Mouse (Mus musculus): ENCODE data around the gene Vps13d. TPM values are rescaled to one million over a fixed set of nuclear protein-coding genes. Genes with fewer than 3 reads are reported as not detected.

Vps13d gene
- polyA plus RNA-seq, 1 experiment from 2014 or later, result 6.7 TPM

GRCm38 (mm10) chr4:145209076-145209689, 14.4 kb upstream of the Vps13d start:
- H3K9me3 ChIP-seq, result no peaks in the 10 kb centered on the region
- H3K4me3 ChIP-seq, result no peak overlapping the region
- no peak overlapping the region for H3K9ac ChIP-seq
- 60% methylated on average over 6 of the region's 6 CpGs for WGBS
- no peaks in the 10 kb centered on the region for H3K4me1 ChIP-seq
- H3K27me3 ChIP-seq, result no peaks in the 10 kb centered on the region
- no peaks in the 10 kb centered on the region for H3K36me3 ChIP-seq
- H3K4me2 ChIP-seq, result no peak overlapping the region
- H3K27ac ChIP-seq, result no peak overlapping the region
- ATAC-seq (ENCODE audit: borderline replicate concordance, extremely low read depth, low FRiP score, low TSS enrichment), result no peak

- Histone ChIP-seq H3K27ac (no peak overlapping the region), H3K4me1 (no peaks in the 10 kb centered on the region), H3K9ac (no peak overlapping the region), H3K27me3 (no peaks in the 10 kb centered on the region), H3K4me2 (no peak overlapping the region), H3K36me3 (no peaks in the 10 kb centered on the region), H3K4me3 (no peak overlapping the region), H3K9me3 (no peaks in the 10 kb centered on the region)
- 51% methylated on average over 3 of the region's 3 CpGs for WGBS
- peak; percentile 65; the same call in 1 of the 2 replicates for ATAC-seq (ENCODE audit: borderline replicate concordance, extremely low read depth, low FRiP score, low TSS enrichment)
Observed at GRCm38 (mm10) chr4:145207718-145208371, 13.0 kb upstream of the Vps13d start.

GRCm38 (mm10) chr4:145204779-145205178, 10.0 kb upstream of the Vps13d start:
- H3K9me3 ChIP-seq, result no peaks in the 10 kb centered on the region
- no peak for ATAC-seq (ENCODE audit: borderline replicate concordance, extremely low read depth, low FRiP score, low TSS enrichment)
- H3K4me1 ChIP-seq, result peaks cover 10% of the 10 kb centered on the region
- H3K4me2 ChIP-seq, result no peak overlapping the region
- H3K27ac ChIP-seq, result no peak overlapping the region
- no peaks in the 10 kb centered on the region for H3K27me3 ChIP-seq
- H3K4me3 ChIP-seq, result no peak overlapping the region
- 87% methylated on average over 8 of the region's 8 CpGs for WGBS
- H3K9ac ChIP-seq, result no peak overlapping the region
- H3K36me3 ChIP-seq, result no peaks in the 10 kb centered on the region

GRCm38 (mm10) chr4:145203305-145203704, 8.5 kb upstream of the Vps13d start:
- H3K27ac ChIP-seq, result no peak overlapping the region
- H3K27me3 ChIP-seq, result no peaks in the 10 kb centered on the region
- no peak overlapping the region for H3K4me2 ChIP-seq
- H3K36me3 ChIP-seq, result no peaks in the 10 kb centered on the region
- H3K9ac ChIP-seq, result no peak overlapping the region
- H3K4me3 ChIP-seq, result no peak overlapping the region
- 43% methylated on average over 2 of the region's 2 CpGs for WGBS
- no peak for ATAC-seq (ENCODE audit: borderline replicate concordance, extremely low read depth, low FRiP score, low TSS enrichment)
- H3K9me3 ChIP-seq, result no peaks in the 10 kb centered on the region
- peaks cover 10% of the 10 kb centered on the region for H3K4me1 ChIP-seq

GRCm38 (mm10) chr4:145201424-145201823, 6.6 kb upstream of the Vps13d start:
- H3K9me3 ChIP-seq, result no peaks in the 10 kb centered on the region
- no peak overlapping the region for H3K4me3 ChIP-seq
- no peak overlapping the region for H3K9ac ChIP-seq
- H3K36me3 ChIP-seq, result no peaks in the 10 kb centered on the region
- no peaks in the 10 kb centered on the region for H3K27me3 ChIP-seq
- no peak overlapping the region for H3K27ac ChIP-seq
- H3K4me1 ChIP-seq, result peaks cover 10% of the 10 kb centered on the region
- WGBS, result 43% methylated on average over 3 of the region's 3 CpGs
- H3K4me2 ChIP-seq, result no peak overlapping the region
- ATAC-seq (ENCODE audit: borderline replicate concordance, extremely low read depth, low FRiP score, low TSS enrichment), result no peak

GRCm38 (mm10) chr4:145199982-145200699, 5.3 kb upstream of the Vps13d start:
- Histone ChIP-seq H3K27ac (peak overlapping the region; percentile 48), H3K4me3 (no peak overlapping the region), H3K4me2 (peak overlapping the region; percentile 18; the same call in 1 of the 2 replicates), H3K27me3 (no peaks in the 10 kb centered on the region), H3K36me3 (no peaks in the 10 kb centered on the region), H3K9me3 (no peaks in the 10 kb centered on the region), H3K9ac (no peak overlapping the region), H3K4me1 (peaks cover 13% of the 10 kb centered on the region)
- 13% methylated on average over 11 of the region's 11 CpGs for WGBS
- peak; percentile 84 for ATAC-seq (ENCODE audit: borderline replicate concordance, extremely low read depth, low FRiP score, low TSS enrichment)

- Histone ChIP-seq H3K4me3 (no peak overlapping the region), H3K36me3 (no peaks in the 10 kb centered on the region), H3K27me3 (no peaks in the 10 kb centered on the region), H3K9me3 (no peaks in the 10 kb centered on the region), H3K9ac (no peak overlapping the region), H3K4me1 (peaks cover 33% of the 10 kb centered on the region), H3K4me2 (no peak overlapping the region), H3K27ac (no peak overlapping the region)
- 75% methylated on average over 4 of the region's 4 CpGs for WGBS
- ATAC-seq (ENCODE audit: borderline replicate concordance, extremely low read depth, low FRiP score, low TSS enrichment), result no peak
Observed at GRCm38 (mm10) chr4:145196586-145196985, 1.8 kb upstream of the Vps13d start.

- peak overlapping the region; percentile 82 for H3K4me2 ChIP-seq
- H3K9me3 ChIP-seq, result no peaks in the 10 kb centered on the region
- H3K4me1 ChIP-seq, result peaks cover 26% of the 10 kb centered on the region
- peak; percentile 6; the same call in 1 of the 2 replicates for ATAC-seq (ENCODE audit: borderline replicate concordance, extremely low read depth, low FRiP score, low TSS enrichment)
- H3K9ac ChIP-seq, result no peak overlapping the region
- no peak overlapping the region for H3K27ac ChIP-seq
- peak overlapping the region; percentile 100 for H3K4me3 ChIP-seq
- H3K36me3 ChIP-seq, result no peaks in the 10 kb centered on the region
- H3K27me3 ChIP-seq, result no peaks in the 10 kb centered on the region
- 20% methylated on average over 5 of the region's 5 CpGs for WGBS
Observed at GRCm38 (mm10) chr4:145195172-145195571, 367 bp upstream of the Vps13d start.

- peak; percentile 40; the same call in 1 of the 2 replicates for ATAC-seq (ENCODE audit: borderline replicate concordance, extremely low read depth, low FRiP score, low TSS enrichment)
- Histone ChIP-seq H3K4me1 (peaks cover 22% of the 10 kb centered on the region), H3K9me3 (no peaks in the 10 kb centered on the region), H3K36me3 (peaks cover under 1% of the 10 kb centered on the region; the same call in 1 of the 2 replicates), H3K4me2 (peak overlapping the region; percentile 82), H3K27ac (peak overlapping the region; percentile 76), H3K9ac (peak overlapping the region; percentile 82), H3K4me3 (peak overlapping the region; percentile 100), H3K27me3 (no peaks in the 10 kb centered on the region)
- WGBS, result under 1% methylated on average over 10 of the region's 10 CpGs
Observed at GRCm38 (mm10) chr4:145193991-145194511, 754 bp downstream of the Vps13d start.

- H3K27me3 ChIP-seq, result no peaks in the 10 kb centered on the region
Observed at GRCm38 (mm10) chr4:145193406-145193805, 1.4 kb downstream of the Vps13d start.

GRCm38 (mm10) chr4:145192686-145193085, 2.1 kb downstream of the Vps13d start:
- no peaks in the 10 kb centered on the region for H3K27me3 ChIP-seq
- H3K4me1 ChIP-seq, result peaks cover 22% of the 10 kb centered on the region
- peaks cover 4% of the 10 kb centered on the region for H3K36me3 ChIP-seq
- ATAC-seq (ENCODE audit: borderline replicate concordance, extremely low read depth, low FRiP score, low TSS enrichment), result no peak
- no peaks in the 10 kb centered on the region for H3K9me3 ChIP-seq
- no peak overlapping the region for H3K4me3 ChIP-seq
- no peak overlapping the region for H3K9ac ChIP-seq
- no peak overlapping the region for H3K4me2 ChIP-seq
- H3K27ac ChIP-seq, result no peak overlapping the region

More at GRCm38 (mm10) chr4:145193406-145193805, 1.4 kb downstream of the Vps13d start:
- ATAC-seq (ENCODE audit: borderline replicate concordance, extremely low read depth, low FRiP score, low TSS enrichment), result no peak
- Histone ChIP-seq H3K36me3 (peaks cover 4% of the 10 kb centered on the region; the same call in 1 of the 2 replicates), H3K9me3 (no peaks in the 10 kb centered on the region), H3K4me2 (peak overlapping the region; percentile 82), H3K9ac (no peak overlapping the region), H3K4me1 (peaks cover 22% of the 10 kb centered on the region), H3K4me3 (peak overlapping the region; percentile 100), H3K27ac (peak overlapping the region; percentile 76; the same call in 1 of the 2 replicates)
- 16% methylated on average over 3 of the region's 3 CpGs for WGBS

- no peak overlapping the region for H3K4me2 ChIP-seq
- ATAC-seq (ENCODE audit: borderline replicate concordance, extremely low read depth, low FRiP score, low TSS enrichment), result no peak
- no peak overlapping the region for H3K9ac ChIP-seq
- H3K4me1 ChIP-seq, result peaks cover 12% of the 10 kb centered on the region
- peaks cover 26% of the 10 kb centered on the region for H3K36me3 ChIP-seq
- H3K4me3 ChIP-seq, result no peak overlapping the region
- H3K9me3 ChIP-seq, result no peaks in the 10 kb centered on the region
- H3K27ac ChIP-seq, result no peak overlapping the region
- H3K27me3 ChIP-seq, result no peaks in the 10 kb centered on the region
Observed at GRCm38 (mm10) chr4:145188561-145188960, 6.2 kb downstream of the Vps13d start.
